Mouse (Mus musculus) frontal cortex, adult 2 months (tissue): ENCODE data around the gene Aqp11. TPM values are rescaled to one million over a fixed set of nuclear protein-coding genes. Genes with fewer than 3 reads are reported as not detected.

ENCODE experiments used
- DNase-seq, 2 experiments: peaks; one replicate each; pipeline ENCODE4 v3.0.0; 2022; ENCODE audit warnings: low spot score in 1 of 2; ENCODE audit errors: extremely low spot score in 1 of 2
- polyA plus RNA-seq: library from polyadenylated mRNA; depleted of rRNA; stranded (reverse); fragments of >200 nt; gene quantifications from 2 replicates; pipeline ENCODE4 v1.2.3, GENCODE M21; 2012

Gene Aqp11
- polyA plus RNA-seq, 1 experiment: 23.7 TPM

- peak; percentile 50 to 91 for DNase-seq
These were observed 9.9 kb upstream of the Aqp11 start for GRCm38 (mm10) chr7:97747787-97748497.

- no peak for DNase-seq
These were observed 9.2 kb upstream of the Aqp11 start for GRCm38 (mm10) chr7:97747176-97747707.

GRCm38 (mm10) chr7:97745299-97745698, 7.2 kb upstream of the Aqp11 start:
- DNase-seq: peak in 1 of 2 experiments; percentile 74

- no peak for DNase-seq
These were observed 3.7 kb upstream of the Aqp11 start for GRCm38 (mm10) chr7:97741756-97742291.

GRCm38 (mm10) chr7:97740948-97741347, 2.9 kb upstream of the Aqp11 start:
- no peak for DNase-seq

GRCm38 (mm10) chr7:97737256-97737637, 842 bp downstream of the Aqp11 start:
- no peak for DNase-seq

- no peak for DNase-seq
These were observed 2.1 kb downstream of the Aqp11 start for GRCm38 (mm10) chr7:97735886-97736420.

- DNase-seq: no peak
These were observed 3.1 kb downstream of the Aqp11 start for GRCm38 (mm10) chr7:97735021-97735420.

- DNase-seq: no peak
These were observed 4.5 kb downstream of the Aqp11 start for GRCm38 (mm10) chr7:97733606-97734005.

- DNase-seq: no peak
These were observed 7.7 kb downstream of the Aqp11 start for GRCm38 (mm10) chr7:97730427-97730826.

GRCm38 (mm10) chr7:97728666-97729614, 9.1 kb downstream of the Aqp11 start:
- no peak for DNase-seq

GRCm38 (mm10) chr7:97726778-97727177, 11.3 kb downstream of the Aqp11 start:
- no peak for DNase-seq

GRCm38 (mm10) chr7:97726080-97726479, 12.0 kb downstream of the Aqp11 start:
- no peak for DNase-seq

- DNase-seq: no peak
These were observed 12.7 kb downstream of the Aqp11 start for GRCm38 (mm10) chr7:97725401-97725800.

GRCm38 (mm10) chr7:97723646-97724538, 14.2 kb downstream of the Aqp11 start:
- no peak for DNase-seq

GRCm38 (mm10) chr7:97722278-97722918, 15.7 kb downstream of the Aqp11 start:
- DNase-seq: no peak

GRCm38 (mm10) chr7:97720109-97720508, 18.0 kb downstream of the Aqp11 start:
- DNase-seq: no peak

GRCm38 (mm10) chr7:97719078-97719477, 19.0 kb downstream of the Aqp11 start:
- DNase-seq: peak; percentile 28 to 60

GRCm38 (mm10) chr7:97717326-97717725, 20.8 kb downstream of the Aqp11 start:
- no peak for DNase-seq
